Mouse (Mus musculus): ENCODE data around the gene Dnajc17.
A peak's percentile ranks its signal among the peaks of the same experiment; 100 is the strongest.

The Dnajc17 gene

DNA sequence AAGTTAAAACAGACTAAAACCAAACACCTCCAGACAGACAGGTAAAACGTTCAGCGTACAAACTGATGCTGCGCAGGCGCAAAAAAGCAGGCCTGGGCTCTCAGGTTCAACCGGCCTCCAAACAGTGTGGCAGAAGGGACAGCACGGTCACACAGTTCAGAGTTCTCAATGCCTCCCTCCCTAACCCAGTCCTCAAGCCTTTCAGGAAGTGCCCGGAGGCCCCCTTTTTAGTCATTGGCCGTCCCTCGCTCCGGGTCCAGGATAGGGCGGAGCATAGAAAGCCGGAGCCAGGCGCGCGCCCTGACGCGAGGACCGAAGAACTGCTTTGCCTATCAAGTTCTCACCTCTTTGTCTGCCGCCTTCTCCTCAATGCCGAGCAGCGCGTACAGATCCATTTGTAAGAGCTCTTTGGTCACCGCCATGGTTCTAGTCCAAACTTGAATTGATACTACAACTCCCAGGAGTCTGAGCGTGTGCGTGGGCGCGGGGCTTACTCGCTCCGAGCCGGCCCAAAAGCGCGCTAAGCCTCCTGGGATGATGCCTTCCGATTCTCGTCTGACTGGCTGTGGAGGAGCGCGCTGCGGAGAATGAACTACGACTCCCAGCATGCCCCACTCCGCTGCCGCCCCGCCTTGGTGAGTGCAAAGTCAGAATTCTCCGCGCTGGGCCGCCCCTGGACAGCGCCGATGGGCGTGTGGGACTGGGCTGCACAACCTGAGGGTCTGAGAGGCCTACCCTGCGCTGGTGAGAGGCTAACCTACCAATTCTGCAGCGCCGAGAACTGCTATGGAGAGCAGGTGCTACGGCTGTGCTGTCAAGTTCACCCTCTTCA, at the start of gene Dnajc17, which contains the start of gene Zfyve19:
Dnajc17 (minus strand) TSS at position 452 of the 832 bp plus-strand sequence.
Zfyve19 (plus strand) TSS at position 274 of the 832 bp plus-strand sequence.
- DNase-seq (ENCODE audit: extremely low spot score, low read depth, low spot score), result peak; percentile 89

DNA sequence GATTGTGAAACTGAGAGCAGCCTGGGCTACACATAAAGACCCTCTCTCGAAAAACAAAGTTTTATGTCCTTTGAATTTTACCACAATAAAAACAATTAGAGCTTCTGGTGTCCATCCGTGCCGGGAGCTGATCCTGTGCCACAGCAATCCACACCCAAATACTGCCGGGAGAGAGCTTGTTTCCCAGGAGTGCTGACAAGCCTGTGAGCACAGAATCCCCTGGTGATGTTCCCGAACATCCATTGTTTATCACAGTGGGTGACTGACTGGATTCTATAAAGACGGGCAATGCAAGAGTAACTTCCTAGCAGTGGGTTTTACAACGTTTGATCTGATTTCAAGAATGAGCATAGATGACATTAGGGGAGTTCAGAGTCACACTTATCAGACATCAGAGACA, 46.4 kb upstream of the Dnajc17 start:
- DNase-seq (ENCODE audit: extremely low spot score, low read depth, low spot score), result no peak

DNA sequence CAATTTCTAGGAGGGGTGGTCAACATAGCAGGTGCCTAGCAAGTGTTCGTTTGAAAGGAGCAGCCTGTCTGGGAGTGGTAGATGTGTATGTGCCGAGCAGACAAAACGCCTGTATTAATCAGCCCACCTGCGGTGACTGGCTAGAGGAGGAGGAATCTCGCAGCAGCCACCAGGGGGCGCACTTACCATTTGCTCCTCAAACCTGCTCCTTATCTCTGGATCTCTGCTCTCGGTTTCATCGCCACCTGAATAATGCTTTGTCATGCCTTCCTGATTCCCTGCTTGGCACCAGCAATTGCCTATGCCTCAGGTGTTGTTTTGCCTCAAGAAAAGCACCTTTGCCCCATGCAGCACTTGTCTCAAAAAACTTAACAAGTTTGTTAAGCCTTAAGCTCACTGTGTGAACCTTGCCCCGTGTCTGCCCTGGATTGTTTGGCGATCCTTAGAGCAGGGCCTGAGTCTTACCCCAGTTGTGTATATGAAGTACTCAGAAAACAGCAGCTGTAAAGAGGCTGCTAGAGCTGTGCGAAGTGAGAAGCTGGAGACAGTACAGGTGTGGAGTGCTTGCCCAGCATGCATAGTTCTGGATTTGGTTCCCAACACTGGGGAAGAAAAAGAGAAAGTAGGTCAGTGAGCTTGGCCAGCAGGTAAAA, 42.4 kb upstream of the Dnajc17 start:
- peak; percentile 68 for DNase-seq (ENCODE audit: extremely low spot score, low read depth, low spot score)

DNA sequence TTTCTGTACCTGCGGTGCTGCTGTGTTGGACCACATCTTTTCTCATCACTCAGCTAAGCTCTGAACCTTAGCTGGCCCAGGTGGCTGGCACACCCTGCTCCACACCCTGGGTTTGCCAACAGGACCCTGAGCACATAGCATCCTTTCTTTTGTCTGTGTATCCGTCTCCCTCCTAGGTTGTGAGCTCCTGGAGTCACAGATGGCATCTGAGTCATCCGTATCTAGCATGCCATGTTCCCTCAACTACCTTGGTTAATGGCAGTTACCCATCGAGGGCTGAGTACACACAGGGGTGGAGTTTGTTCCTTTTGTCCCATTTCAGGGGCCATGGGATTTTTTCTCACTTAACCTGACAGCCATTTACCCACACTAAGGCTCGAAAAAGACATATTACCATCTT, 41.8 kb upstream of the Dnajc17 start:
- DNase-seq (ENCODE audit: extremely low spot score, low read depth, low spot score), result no peak

DNA sequence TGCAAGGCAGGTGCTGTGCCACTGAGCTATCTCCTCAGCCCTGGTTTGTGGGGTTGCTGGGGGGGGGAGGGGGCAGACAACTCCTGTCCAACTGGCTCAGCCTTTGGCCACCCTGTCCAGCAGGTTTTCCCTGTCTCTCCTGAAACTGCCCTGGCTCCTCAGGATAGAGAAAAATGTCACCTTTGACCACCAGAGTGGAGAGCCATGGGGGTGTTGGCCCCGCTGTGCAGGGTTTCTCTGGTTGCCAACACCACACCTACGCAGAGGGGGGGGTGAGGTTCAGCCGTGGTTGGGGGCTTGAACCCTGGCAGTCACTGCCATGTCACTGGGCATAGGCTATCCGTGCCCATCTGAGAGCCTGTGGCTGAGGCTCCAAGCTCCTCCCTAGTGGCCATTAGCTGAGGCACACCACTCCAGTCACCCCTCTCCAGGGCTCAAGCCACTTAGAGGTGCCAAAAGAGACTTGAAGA, 41.0 kb upstream of the Dnajc17 start:
- DNase-seq (ENCODE audit: extremely low spot score, low read depth, low spot score), result no peak

DNA sequence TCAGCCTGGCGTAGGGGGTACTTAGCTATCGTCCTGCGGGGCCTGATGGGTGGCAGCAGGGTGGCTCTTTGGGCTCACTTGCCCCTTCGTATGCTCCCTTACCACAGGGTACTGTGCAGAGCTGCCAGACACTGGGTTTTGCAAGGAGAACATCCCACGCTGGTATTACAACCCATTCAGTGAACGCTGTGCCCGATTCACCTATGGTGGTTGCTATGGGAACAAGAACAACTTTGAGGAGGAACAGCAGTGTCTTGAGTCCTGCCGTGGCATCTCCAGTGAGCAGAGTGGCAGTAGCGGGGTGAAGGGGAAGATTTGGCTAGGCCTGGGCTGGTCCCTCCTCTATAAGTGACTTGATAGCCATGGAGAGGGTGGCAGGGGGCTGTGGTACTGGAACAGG, 39.3 kb upstream of the Dnajc17 start:
- no peak for DNase-seq (ENCODE audit: extremely low spot score, low read depth, low spot score)

DNA sequence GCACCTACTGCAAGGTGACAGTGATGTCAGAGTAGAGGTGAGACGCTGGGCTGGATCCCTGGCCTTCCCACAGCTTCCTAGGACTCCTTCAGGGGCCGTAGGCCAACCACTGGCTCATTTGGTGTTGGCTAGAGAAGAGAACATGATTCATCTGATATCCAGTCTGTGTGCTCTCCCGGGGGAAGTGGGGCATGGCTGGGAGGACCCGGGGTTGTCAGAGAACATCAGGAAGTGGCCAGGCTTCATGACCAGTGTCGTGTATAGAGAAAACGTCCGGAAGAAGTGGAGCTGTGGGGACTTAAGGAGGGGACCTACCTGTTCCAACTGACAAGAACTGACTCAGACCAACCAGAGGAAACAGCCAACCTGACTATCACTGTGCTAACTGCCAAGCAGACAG, 36.7 kb upstream of the Dnajc17 start:
- DNase-seq (ENCODE audit: extremely low spot score, low read depth, low spot score), result no peak

DNA sequence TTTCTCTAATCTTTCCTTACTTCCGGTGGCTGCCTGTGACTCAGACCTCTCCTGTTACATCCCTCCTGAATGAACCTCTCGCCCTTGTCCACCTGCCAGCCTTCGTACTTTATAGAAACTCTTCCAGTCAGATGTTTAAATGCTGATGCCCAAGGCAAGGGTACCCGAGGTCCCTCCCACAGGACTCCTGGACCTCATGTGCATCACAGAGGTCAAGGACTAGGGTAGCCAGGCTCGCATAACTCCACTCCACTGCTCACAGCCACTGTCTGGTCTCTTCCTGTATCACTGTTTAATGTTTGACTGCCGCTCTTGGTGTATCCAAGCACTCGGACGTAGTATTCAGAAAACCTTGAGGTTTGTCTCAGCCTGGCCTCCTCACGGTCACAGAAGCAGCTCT, 34.0 kb upstream of the Dnajc17 start:
- no peak for DNase-seq (ENCODE audit: extremely low spot score, low read depth, low spot score)

DNA sequence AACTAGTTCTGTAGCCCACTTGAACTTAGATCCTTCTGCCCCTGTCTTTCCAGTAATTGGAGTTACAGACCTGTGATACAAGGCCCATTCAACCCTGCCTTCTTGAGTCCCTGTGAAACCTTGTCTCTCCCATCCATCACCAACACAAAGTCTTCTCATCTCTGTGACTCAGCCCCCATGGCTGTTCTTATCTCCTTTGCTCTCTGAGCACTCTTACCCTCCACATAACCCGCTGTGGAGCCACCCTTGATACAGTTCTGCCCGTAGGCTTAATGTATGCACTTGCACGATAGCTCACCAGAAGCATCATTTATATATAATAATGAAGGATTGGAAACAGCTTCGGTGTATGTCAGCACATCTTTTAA, 32.2 kb upstream of the Dnajc17 start:
- DNase-seq (ENCODE audit: extremely low spot score, low read depth, low spot score), result no peak

DNA sequence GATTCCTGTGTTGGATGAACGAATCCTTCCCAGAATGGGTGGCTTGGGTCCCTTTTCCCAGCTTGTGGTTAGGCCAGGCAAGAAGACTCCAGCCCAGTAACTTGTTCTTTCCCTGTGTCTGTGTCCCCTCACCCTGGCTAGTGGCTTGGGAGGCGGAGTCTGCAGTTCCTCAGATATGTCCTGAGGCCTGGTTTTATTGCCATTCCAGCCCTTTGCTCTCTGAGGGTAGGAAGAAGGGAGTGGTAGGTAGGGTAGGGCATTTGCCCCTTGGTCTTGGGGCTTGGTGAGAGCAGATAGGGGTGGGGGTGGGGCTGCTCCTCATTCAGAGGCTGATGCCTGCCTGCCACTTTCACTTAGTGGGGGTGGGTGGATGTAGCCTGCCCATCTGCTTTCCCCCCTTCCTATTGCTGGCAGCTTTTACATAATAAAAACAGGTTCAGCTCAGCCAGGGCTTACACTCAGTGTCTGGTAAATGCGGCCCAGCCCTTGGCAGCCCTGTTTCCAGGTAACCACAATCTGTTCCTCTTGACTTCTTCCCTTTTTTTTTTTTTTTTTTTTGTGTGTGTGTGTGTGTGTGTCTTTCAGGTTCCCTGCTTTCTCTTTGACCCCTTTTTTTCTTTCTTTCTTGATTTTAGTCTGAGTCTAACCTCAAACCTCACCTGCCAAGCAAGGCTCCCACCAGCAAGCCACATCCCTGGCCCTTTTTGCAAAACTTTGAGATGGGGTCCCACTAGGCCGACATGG, 31.7 kb upstream of the Dnajc17 start:
- no peak for DNase-seq (ENCODE audit: extremely low spot score, low read depth, low spot score)

DNA sequence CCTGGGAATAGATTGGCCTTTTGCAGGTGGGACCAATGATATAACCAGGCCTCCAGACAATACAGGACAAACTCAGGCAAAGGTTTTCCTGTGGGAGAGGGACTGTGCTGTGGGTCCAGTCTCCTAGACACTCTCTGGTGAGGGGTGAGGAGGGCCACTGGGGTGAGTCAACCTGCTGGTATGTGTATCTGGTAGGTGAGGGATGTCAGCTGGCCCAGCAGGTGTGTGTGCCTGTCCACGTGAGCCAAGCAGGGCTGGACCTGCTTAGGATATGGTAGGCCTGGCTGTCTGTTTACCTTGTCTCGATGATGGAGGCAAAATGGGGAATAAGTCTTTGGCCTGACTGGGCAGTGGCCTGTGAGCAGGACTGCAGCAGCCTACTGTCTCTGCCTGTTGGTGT, 30.1 kb upstream of the Dnajc17 start:
- no peak for DNase-seq (ENCODE audit: extremely low spot score, low read depth, low spot score)

DNA sequence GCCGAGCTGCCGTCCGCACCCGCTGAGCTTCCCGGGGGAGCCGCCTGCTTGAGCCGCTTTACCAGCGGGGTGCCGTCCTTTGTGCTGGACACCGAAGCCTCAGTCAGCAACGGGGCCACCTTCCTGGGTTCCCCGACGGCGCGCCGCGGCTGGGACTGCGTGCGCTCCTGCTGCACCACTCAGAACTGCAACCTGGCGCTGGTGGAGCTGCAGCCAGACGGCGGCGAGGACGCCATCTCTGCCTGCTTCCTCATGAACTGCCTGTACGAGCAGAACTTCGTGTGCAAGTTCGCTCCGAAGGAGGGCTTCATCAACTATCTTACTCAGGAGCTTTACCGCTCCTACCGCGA, 29.3 kb upstream of the Dnajc17 start:
- DNase-seq (ENCODE audit: extremely low spot score, low read depth, low spot score), result no peak

DNA sequence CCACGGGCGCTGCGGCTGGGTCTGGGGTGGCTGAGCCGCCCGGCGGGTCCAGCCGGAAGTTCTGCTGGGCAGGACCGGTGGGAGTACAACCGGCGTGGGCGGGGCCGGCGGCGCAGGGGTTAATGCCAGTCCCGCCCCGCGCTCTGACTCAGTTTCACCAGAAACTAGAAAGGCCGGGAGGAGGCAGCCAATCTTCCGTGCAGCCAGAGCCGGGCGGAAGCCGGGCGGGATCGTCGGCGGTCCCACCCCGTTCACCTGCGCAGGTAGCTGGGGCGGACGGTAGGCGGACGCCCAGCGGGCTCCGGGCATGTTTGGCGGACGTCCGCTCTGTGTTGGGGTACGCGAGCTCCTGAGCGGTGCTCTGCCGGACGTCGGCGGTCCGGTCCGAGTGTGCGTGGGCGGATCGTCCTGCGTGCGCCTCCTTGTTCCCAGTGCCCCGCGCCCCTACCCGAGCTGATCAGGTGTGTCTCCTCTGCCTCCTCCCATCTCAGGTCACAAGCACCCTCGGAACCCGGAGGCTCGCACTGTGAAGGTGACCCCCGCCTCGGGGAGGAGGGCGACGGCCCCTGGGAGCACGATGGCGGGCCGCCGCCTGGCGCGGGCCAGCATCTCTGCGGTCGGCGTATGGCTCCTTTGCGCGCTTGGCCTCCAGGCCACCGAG, 28.7 kb upstream of the Dnajc17 start, which contains the start of gene Spint1:
Spint1 (plus strand) TSS at position 153 of the 661 bp plus-strand sequence.
- no peak for DNase-seq (ENCODE audit: extremely low spot score, low read depth, low spot score)

DNA sequence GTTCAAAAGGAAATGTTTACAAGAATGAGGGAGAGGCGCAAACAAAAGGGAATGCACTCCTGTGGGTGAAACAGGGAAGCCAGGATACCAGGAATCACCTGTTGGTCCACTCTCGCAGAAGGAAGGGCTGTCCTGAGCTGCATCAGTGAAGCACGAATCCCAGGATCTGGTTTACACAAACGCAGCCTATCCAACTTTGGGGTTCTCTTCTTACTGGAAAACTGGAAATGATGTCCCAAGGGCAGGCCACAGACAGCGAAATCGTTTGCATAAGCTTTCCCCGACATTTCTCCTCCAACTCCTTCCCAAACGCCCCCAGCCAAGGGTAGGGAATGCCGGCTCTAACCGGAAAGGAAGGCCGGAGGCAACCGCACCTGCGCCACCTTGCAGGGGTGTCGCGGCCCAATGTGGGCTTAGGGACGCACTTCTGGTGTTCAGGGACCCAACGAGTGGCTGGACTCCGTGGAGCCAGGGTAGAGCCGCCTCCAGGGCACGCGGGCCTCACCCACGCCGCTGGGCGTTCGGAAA, 28.2 kb upstream of the Dnajc17 start:
- no peak for DNase-seq (ENCODE audit: extremely low spot score, low read depth, low spot score)

DNA sequence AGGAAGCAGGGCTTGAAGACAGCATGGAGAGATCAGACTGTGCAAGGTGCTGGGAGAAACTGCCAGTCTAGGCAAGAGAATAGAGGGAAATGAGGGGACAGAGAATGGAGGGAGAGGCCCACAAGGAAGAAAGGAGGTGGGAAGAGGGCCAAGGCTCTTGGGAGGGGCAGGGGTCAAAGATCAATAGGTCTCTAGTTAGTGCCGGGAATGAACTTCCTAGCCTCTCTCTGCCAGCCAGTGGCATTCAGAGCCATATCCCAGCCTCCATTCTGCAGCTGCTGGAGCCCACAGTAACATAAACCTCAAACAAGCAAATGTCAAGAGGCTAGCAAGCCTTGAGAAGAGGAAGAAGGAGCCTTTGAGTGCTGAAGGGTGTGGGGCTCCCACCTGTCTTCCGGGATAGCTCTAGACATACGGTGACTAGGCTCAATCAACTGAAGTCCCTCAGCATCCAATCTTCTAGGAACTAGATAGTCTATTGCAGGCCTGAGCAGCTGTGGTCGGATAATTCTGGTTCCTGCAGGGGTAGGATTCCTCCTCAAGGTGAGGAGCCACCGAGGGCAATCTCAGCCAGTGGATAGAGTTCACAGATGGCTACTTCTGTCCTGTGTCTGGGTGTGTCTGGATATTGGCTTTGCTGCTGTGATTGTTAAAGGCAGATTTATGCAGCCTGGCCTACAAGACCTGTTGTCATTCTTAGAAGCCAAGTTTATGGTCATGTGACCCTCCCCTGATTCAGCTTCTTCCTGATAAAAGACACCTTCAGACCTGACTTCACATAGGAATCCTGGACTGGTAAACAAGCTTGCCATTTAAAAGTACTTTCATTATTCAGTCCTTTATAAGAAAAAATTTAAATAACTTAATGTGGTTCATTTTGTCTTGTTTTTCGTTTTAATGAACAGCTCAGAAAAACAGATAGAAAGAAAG, 21.4 kb upstream of the Dnajc17 start, which contains the start of gene Ppp1r14d:
Ppp1r14d (minus strand) TSS at position 132 of the 930 bp plus-strand sequence.
- no peak for DNase-seq (ENCODE audit: extremely low spot score, low read depth, low spot score)

DNA sequence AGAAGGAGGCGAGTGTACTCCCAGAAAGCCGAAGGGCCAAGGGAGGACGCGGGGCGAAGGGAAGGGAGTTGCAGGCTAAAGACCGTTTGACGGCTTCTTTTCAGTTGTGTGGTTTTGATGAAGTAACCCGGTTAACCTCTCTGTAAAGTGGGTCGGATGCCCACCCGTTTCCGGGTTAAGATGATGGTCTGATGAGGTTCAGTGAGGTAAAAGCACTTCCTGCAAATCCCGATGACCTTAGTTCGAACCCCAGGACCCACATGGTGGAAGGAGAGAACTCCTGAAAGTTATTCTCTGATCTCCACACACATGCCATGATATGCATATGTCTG, 547 bp upstream of the Dnajc17 start:
- no peak for DNase-seq (ENCODE audit: extremely low spot score, low read depth, low spot score)

DNA sequence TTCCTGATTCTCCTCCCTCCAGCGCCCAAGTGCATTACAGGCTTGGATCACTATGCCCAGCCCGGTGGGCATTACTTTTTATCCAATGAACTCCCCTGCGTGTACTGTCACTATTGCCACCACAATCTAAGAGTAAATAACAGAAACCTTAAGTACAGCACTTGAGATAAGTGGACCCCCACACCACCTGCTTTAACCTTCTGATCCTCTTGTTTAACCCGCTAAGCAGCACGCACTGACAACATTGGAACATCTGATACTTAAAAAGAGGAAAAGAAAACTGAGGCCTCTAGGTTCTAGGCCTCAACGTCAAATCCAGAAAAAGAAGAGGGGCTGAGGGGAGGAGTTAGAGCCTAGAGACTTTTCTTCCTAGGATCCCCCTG, 643 bp downstream of the Dnajc17 start:
- no peak for DNase-seq (ENCODE audit: extremely low spot score, low read depth, low spot score)

DNA sequence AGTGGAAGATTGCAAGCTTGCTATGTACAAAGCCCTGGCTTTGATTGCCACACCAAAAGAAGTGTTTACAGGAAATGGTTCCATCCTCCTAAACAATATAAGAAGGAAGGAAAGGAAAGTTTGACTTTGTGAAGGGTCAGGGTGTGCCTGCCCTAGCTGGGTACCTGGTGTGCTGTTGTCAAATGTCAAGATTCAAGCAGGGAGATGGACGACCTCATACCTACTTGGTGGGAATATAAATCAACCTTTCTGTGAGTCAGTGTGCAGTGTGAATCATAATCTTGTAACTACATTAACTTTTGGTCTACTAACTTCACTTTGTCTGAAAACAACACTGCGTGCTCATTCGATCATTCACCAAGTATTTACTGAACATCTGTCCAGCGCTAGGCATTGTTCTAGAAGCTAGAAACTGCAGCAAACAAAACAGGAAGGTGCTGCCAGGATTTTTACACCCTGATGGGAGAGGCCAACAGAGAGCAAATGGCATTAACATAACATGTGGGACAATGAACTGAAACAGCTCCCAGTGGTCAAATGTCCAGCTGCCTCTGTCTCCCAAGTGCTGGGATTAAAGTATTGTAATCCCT, 4.6 kb downstream of the Dnajc17 start:
- DNase-seq (ENCODE audit: extremely low spot score, low read depth, low spot score), result no peak

DNA sequence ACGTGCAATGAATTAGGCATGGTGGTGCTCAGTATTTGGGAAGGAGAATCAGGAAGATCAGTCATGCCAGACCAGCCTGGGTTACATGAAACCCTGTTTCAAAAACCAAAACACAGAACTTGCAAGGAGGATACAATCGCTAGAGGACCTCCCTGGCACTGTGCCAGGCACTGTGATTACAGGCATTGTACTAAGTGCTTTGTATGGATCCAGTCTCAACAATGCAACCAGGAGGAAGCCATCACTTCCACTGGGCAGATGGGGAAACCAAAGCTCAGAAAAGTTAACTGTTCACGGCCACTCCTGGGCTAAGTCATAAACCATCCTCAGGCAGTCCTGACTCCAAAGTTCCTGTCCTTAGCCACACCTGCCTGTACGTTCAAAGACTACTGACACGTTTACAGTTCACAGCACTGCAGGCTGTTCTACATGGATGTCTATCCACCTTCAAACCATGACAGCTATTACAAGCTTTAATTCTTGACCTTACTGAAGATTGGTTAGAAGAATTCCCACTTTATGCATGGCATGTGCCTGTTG, 5.6 kb downstream of the Dnajc17 start:
- no peak for DNase-seq (ENCODE audit: extremely low spot score, low read depth, low spot score)

All from hindlimb bud, embryonic 11.5 days (tissue).